Mouse (Mus musculus): Measurements from ENCODE around the gene Elp6.

- TF ChIP-seq GATA1 (IDR thresholded peaks at IDR 0.05; ENCODE audit: borderline replicate concordance, low read length) = no peak
- TF ChIP-seq FLI1 (IDR thresholded peaks at IDR 0.05; ENCODE audit: low read length) = no peak
Observed at GRCm38 (mm10) chr9:110343805-110344204, 38.8 kb downstream of the Elp6 start.
